Mouse (Mus musculus) limb, embryonic 10.5 days (tissue): ENCODE measurements around the gene Ccdc103. TPM values are rescaled to one million over a fixed set of nuclear protein-coding genes. Genes with fewer than 3 reads are reported as not detected.

ENCODE experiments used
- DNase-seq: peaks from one replicate; pipeline ENCODE4 v3.0.0-alpha.2; 2017; ENCODE audit warnings: low spot score
- H3K27ac ChIP-seq: fragments of 300-500 bp; sonication (generic); 2 replicates; pipeline ENCODE4 v1.5.1; 2016; ENCODE audit warnings: mild to moderate bottlenecking
- H3K27me3 ChIP-seq: fragments of 300-500 bp; sonication (generic); 2 replicates; pipeline ENCODE4 v1.6.1; 2016; ENCODE audit warnings: low read depth, mild to moderate bottlenecking; ENCODE audit not compliant: poor library complexity, severe bottlenecking
- H3K36me3 ChIP-seq: fragments of 300-500 bp; sonication (generic); 2 replicates; pipeline ENCODE4 v1.6.1; 2016; ENCODE audit warnings: mild to moderate bottlenecking, moderate library complexity
- H3K4me1 ChIP-seq: fragments of 300-500 bp; sonication (generic); 2 replicates; pipeline ENCODE4 v1.6.1; 2016
- H3K4me3 ChIP-seq: fragments of 300-500 bp; sonication (generic); 2 replicates; pipeline ENCODE4 v1.5.1; 2016; ENCODE audit warnings: mild to moderate bottlenecking, moderate library complexity
- H3K9me3 ChIP-seq: fragments of 300-500 bp; sonication (generic); replicated peaks from 2 replicates; pipeline ENCODE4 v1.6.1; 2016; ENCODE audit warnings: mild to moderate bottlenecking
- WGBS: fragments of 180-500 bp; shearing (Covaris S2); methylation state at CpG from one replicate; pipeline ENCODE4 v1.1.7; 2016; 5-methylcytosine and 5-hydroxymethylcytosine counted together
- polyA plus RNA-seq: library from polyadenylated mRNA; unstranded; fragments of >200 nt; fragmentation: Nextera tagmentation; extraction: Ambion mirVana; gene quantifications from 2 replicates; pipeline ENCODE4 v1.2.1, GENCODE M21; 2016

The Ccdc103 gene
- 1.3 and 1.5 TPM in 2 replicates for polyA plus RNA-seq

DNA sequence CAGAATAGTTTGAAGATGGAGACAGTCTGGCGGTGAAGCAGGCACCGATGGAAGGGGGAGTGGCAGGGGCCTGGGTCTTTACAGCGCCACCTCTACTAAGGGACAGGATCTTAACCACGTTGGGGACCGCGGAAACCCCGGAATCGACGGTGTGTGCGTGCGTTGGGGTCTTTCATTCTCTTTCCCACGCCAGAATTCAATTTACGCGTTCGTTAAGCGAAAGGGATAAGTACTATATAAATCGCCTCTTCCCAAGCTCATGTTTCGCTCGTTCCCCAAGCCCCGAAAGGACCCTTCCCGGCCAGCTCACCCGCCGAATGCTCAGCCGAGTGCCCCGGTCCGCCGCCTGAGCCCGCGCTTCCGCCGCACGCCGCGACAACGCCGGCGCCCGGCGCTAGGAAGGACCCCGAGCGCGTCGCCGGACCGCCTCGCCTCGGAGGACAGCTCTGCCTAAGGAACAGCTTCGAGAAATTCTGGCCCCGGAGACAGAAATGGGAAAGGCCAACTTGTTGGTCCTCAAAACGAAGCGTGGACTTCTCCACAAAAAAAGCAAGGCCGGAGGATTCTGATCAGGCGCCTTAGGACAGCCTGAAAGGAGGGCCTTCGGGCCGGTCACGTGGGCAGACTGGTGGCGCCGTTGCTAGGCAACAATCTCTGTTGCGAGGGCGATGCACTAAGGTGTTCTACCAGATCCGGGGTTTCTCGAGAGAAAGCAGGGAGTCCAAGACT lies at the start of gene Ccdc103, which contains the start of gene Eftud2:
Ccdc103 (plus strand) TSS at position 620 of the 729 bp plus-strand sequence.
Eftud2 (minus strand) TSS at position 401 of the 729 bp plus-strand sequence.
- H3K27me3 ChIP-seq: peaks cover 34% of the 10 kb centered on the region
- H3K4me3 ChIP-seq: peak within 1 kb of the TSS; percentile 70
- peak within 1 kb of the TSS; percentile 98 for H3K27ac ChIP-seq
- peaks cover 19% of the 10 kb centered on the region for H3K4me1 ChIP-seq
- no peaks in the 10 kb centered on the region for H3K9me3 ChIP-seq
- under 1% methylated on average over 62 of the region's 62 CpGs for WGBS
- peak; percentile 95 for DNase-seq
- H3K36me3 ChIP-seq: peaks cover 22% of the 10 kb centered on the region

DNA sequence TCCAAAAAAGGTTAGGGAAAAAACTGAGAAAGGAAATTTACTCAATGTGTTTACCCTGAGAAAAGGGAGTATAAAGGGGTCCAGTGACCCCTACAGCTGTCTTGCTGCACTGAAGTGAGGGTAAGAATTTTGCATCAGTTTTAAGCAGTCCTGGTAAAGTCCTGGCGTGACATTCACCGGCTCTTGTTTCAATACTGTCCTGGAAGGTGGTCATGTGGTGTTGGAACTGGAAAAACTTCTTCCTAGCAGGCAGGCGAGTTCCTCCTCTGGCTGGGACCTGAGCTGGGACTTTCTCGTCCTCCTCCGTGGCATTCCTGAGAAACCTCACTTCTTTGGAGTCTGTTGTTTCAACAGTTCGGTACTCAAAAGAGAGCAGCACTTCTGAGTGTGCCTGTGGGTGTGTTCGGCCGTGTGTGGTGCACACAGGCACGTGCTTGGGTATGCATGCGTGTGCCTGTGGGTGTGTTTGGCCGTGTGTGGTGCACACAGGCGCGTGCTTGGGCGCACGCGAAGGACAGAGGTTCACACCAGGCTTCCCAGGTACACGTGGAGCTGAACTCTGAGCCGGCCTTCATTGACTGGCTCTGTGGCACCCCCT lies 48.2 kb upstream of the Ccdc103 start:
- 75% methylated on average over 18 of the region's 18 CpGs for WGBS
- no peak for DNase-seq
- Histone ChIP-seq H3K4me3 (no peak overlapping the region), H3K9me3 (no peaks in the 10 kb centered on the region), H3K36me3 (peaks cover 22% of the 10 kb centered on the region), H3K27ac (no peak overlapping the region), H3K4me1 (0 out of 2 replicates have a peak, but pooled peaks cover 6% of the 10 kb centered on the region), H3K27me3 (no peaks in the 10 kb centered on the region)

DNA sequence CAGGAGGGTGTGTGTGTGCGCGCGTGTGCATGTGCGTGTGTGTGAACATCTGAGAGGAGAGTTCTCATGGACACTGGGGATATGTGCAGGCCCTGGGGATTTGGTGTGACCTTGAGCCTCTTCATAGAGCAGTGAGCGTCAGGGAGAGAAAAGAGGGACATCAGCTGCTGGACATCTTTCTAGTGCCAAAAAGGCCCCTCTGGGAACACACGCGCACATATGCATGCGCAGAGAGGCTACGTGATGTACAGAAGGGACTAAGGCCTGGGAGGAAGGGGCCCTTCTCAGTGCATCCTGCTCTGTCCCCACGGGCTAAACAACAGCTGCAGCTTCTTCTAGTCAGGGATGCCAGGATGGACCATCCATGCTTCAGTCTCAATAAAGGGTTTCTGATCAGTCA lies 46.8 kb upstream of the Ccdc103 start:
- Histone ChIP-seq H3K4me1 (0 out of 2 replicates have a peak, but pooled peaks cover 6% of the 10 kb centered on the region), H3K36me3 (peaks cover 36% of the 10 kb centered on the region), H3K9me3 (no peaks in the 10 kb centered on the region), H3K27me3 (no peaks in the 10 kb centered on the region), H3K4me3 (no peak overlapping the region), H3K27ac (no peak overlapping the region)
- WGBS: 93% methylated on average over 10 of the region's 10 CpGs
- no peak for DNase-seq

GRCm38 (mm10) chr11:102835549-102835948 lies 45.5 kb upstream of the Ccdc103 start, which contains the start of gene Higd1b:
TSS of gene Higd1b (plus strand) at chr11:102835849.
- peaks cover 49% of the 10 kb centered on the region for H3K36me3 ChIP-seq
- 78% methylated on average over 4 of the region's 4 CpGs for WGBS
- H3K4me3 ChIP-seq: no peak within 1 kb of the TSS
- DNase-seq: no peak
- H3K9me3 ChIP-seq: no peaks in the 10 kb centered on the region
- H3K27ac ChIP-seq: no peak within 1 kb of the TSS
- H3K27me3 ChIP-seq: no peaks in the 10 kb centered on the region
- H3K4me1 ChIP-seq: 0 out of 2 replicates have a peak, but pooled peaks cover 6% of the 10 kb centered on the region

DNA sequence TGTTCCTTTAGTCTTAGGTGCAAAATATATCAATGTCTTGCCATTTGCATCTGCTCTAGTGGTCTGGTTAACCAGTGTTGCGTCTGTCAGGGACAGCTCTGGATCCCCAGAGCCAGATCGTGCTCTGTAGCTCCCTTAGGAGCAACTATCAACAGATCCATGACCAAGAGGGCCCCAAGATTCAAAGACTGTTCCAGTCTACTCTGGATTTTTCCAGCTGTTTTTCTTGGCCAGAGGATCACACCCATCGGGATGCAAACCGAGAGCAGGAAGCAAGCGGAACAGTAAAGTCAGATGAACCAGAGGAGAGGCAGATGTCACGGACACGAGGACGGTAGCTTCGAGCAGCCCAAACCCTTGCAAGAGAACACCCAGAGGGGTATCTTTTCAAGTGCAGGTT lies 44.9 kb upstream of the Ccdc103 start:
- WGBS: 92% methylated on average over 9 of the region's 9 CpGs
- Histone ChIP-seq H3K27ac (no peak overlapping the region), H3K4me3 (no peak overlapping the region), H3K36me3 (peaks cover 55% of the 10 kb centered on the region), H3K4me1 (0 out of 2 replicates have a peak, but pooled peaks cover 6% of the 10 kb centered on the region), H3K27me3 (no peaks in the 10 kb centered on the region), H3K9me3 (no peaks in the 10 kb centered on the region)
- DNase-seq: no peak

GRCm38 (mm10) chr11:102837385-102837784 lies 43.6 kb upstream of the Ccdc103 start:
- no peaks in the 10 kb centered on the region for H3K9me3 ChIP-seq
- 0 out of 2 replicates have a peak, but pooled peaks cover 6% of the 10 kb centered on the region for H3K4me1 ChIP-seq
- H3K36me3 ChIP-seq: peaks cover 68% of the 10 kb centered on the region
- WGBS: 90% methylated on average over 1 of the region's 1 CpGs
- no peak overlapping the region for H3K27ac ChIP-seq
- no peak for DNase-seq
- no peaks in the 10 kb centered on the region for H3K27me3 ChIP-seq
- H3K4me3 ChIP-seq: no peak overlapping the region

DNA sequence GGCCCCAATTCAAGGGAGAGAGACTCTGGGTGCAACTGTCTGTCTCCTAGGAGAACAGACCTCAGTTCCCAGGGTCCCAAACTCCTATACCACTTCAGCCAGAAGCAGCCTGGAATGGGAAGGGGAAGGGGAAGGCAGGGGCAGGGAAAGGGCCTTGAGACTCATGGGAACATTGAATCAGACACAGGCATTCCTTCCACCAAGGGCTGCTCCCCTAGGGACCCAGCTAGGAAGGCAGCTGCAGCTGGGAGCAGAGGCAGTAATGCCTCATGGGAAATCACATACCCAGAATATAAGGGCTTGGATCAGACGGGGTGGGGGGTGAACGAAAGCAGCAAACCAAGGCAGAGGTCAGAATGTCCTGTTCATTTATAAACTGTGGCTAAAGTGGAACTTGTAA lies 42.9 kb upstream of the Ccdc103 start:
- 0 out of 2 replicates have a peak, but pooled peaks cover under 1% of the 10 kb centered on the region for H3K4me1 ChIP-seq
- H3K27me3 ChIP-seq: no peaks in the 10 kb centered on the region
- no peak for DNase-seq
- no peaks in the 10 kb centered on the region for H3K9me3 ChIP-seq
- peaks cover 75% of the 10 kb centered on the region for H3K36me3 ChIP-seq
- WGBS: 92% methylated on average over 2 of the region's 2 CpGs
- no peak overlapping the region for H3K27ac ChIP-seq
- H3K4me3 ChIP-seq: no peak overlapping the region

GRCm38 (mm10) chr11:102838616-102839150 lies 42.3 kb upstream of the Ccdc103 start:
- WGBS: 92% methylated on average over 9 of the region's 9 CpGs
- no peak overlapping the region for H3K27ac ChIP-seq
- H3K4me3 ChIP-seq: no peak overlapping the region
- no peaks in the 10 kb centered on the region for H3K9me3 ChIP-seq
- no peaks in the 10 kb centered on the region for H3K4me1 ChIP-seq
- DNase-seq: no peak
- peaks cover 81% of the 10 kb centered on the region for H3K36me3 ChIP-seq
- no peaks in the 10 kb centered on the region for H3K27me3 ChIP-seq

GRCm38 (mm10) chr11:102845926-102846325 lies 35.1 kb upstream of the Ccdc103 start:
- Histone ChIP-seq H3K4me3 (no peak overlapping the region), H3K9me3 (no peaks in the 10 kb centered on the region), H3K27ac (no peak overlapping the region), H3K36me3 (peaks cover 100% of the 10 kb centered on the region), H3K4me1 (no peaks in the 10 kb centered on the region), H3K27me3 (no peaks in the 10 kb centered on the region)
- WGBS: 67% methylated on average over 10 of the region's 10 CpGs
- DNase-seq: no peak

GRCm38 (mm10) chr11:102851883-102852282 lies 29.1 kb upstream of the Ccdc103 start:
- no peak overlapping the region for H3K4me3 ChIP-seq
- peaks cover 93% of the 10 kb centered on the region for H3K36me3 ChIP-seq
- no peaks in the 10 kb centered on the region for H3K9me3 ChIP-seq
- H3K27ac ChIP-seq: no peak overlapping the region
- H3K4me1 ChIP-seq: peaks cover 17% of the 10 kb centered on the region
- DNase-seq: peak; percentile 69
- WGBS: 73% methylated on average over 5 of the region's 5 CpGs
- H3K27me3 ChIP-seq: no peaks in the 10 kb centered on the region

DNA sequence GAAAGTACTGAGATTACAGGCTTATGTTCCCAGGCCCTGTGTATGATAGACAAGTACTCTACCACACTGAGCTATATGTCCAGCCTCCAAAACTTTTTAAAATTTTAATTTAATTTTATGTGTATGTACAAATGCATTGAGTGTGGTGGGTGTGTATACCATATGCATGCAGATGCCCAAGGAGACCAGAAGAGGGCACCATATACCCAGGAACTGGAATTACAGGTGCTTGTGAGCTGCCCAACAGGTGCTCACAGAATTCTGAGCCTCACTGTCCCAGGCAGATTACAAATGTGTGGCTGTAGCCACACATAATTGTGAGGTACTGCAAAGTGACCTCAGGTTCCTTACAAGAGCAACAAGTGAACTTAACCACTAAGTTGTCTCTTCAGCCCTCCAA lies 27.2 kb upstream of the Ccdc103 start:
- Histone ChIP-seq H3K27ac (no peak overlapping the region), H3K36me3 (peaks cover 93% of the 10 kb centered on the region), H3K4me3 (no peak overlapping the region), H3K27me3 (no peaks in the 10 kb centered on the region), H3K9me3 (no peaks in the 10 kb centered on the region), H3K4me1 (peaks cover 21% of the 10 kb centered on the region)
- DNase-seq: no peak

DNA sequence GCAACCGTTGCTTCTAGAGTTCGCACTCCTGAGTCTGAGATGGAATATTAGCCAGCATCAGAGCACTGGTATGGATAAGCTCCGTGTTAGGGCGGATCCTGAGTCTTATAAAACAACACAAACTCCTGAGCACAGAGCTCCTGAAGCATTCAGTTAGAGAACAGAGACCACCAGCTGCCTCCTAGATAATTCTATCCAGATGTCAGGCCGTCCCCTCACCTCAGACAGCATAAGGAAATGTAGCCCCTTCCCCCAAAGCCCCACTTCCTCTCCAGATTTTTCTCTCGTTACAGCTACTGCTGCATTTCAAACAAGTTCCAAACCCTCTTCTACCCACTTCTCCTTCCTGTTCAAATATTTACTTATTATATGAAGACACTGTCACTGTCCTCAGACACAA lies 25.1 kb upstream of the Ccdc103 start:
- 47% methylated on average over 6 of the region's 6 CpGs for WGBS
- Histone ChIP-seq H3K4me3 (no peak overlapping the region), H3K4me1 (peaks cover 21% of the 10 kb centered on the region), H3K9me3 (no peaks in the 10 kb centered on the region), H3K27me3 (no peaks in the 10 kb centered on the region), H3K27ac (peak overlapping the region; percentile 73), H3K36me3 (peaks cover 93% of the 10 kb centered on the region)
- DNase-seq: peak; percentile 51

DNA sequence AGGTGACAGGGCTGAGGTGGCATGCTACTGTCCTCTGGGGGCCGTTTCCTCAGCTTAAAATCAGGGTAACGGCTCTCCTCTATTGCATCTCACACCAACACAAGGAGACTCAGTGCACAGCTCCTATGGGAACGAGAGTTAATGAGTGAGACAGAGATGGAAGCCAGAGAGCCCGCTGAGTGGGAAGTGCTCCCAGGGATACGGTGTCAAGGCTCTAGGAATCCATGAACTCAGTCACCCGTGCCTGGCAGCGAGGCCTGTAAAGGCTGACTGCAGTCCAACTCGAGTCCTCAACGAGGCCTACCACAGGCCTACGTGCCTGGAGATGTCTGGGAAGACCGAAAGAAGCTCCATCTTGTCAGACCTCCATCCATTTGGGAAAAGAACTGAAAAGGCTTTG lies 22.1 kb upstream of the Ccdc103 start:
- Histone ChIP-seq H3K4me1 (peaks cover 21% of the 10 kb centered on the region), H3K27ac (no peak overlapping the region), H3K4me3 (no peak overlapping the region), H3K9me3 (no peaks in the 10 kb centered on the region), H3K36me3 (peaks cover 93% of the 10 kb centered on the region), H3K27me3 (no peaks in the 10 kb centered on the region)
- no peak for DNase-seq
- WGBS: 93% methylated on average over 11 of the region's 11 CpGs
